Mouse (Mus musculus) layer of hippocampus, postnatal 25 days (tissue): ENCODE measurements around the gene Dcun1d4. TPM values are rescaled to one million over a fixed set of nuclear protein-coding genes. Genes with fewer than 3 reads are reported as not detected.

Experiments used
- DNase-seq, 2 experiments: peaks; one replicate each; pipeline ENCODE4 v3.0.0; 2022; ENCODE audit warnings: mixed read lengths in 2 of 2, low spot score in 1 of 2; ENCODE audit errors: extremely low spot score in 1 of 2
- total RNA-seq, 2 experiments: library from RNA; stranded (reverse); gene quantifications; 2 replicates each; pipeline ENCODE4 v1.2.3; 2021

Dcun1d4 gene
- total RNA-seq, 2 experiments from 2014 or later: 114 to 122 TPM

GRCm38 (mm10) chr5:73497401-73497800, 16.6 kb downstream of the Dcun1d4 start:
- no peak for DNase-seq

GRCm38 (mm10) chr5:73498559-73498958, 17.8 kb downstream of the Dcun1d4 start:
- no peak for DNase-seq

- DNase-seq: no peak
Observed at GRCm38 (mm10) chr5:73500867-73501440, 20.2 kb downstream of the Dcun1d4 start.

GRCm38 (mm10) chr5:73502422-73502821, 21.6 kb downstream of the Dcun1d4 start:
- DNase-seq: no peak

- DNase-seq: no peak
Observed at GRCm38 (mm10) chr5:73503015-73503757, 22.4 kb downstream of the Dcun1d4 start.

- DNase-seq: no peak
Observed at GRCm38 (mm10) chr5:73511074-73511473, 30.3 kb downstream of the Dcun1d4 start.

- DNase-seq: no peak
Observed at GRCm38 (mm10) chr5:73512241-73512640, 31.4 kb downstream of the Dcun1d4 start.

GRCm38 (mm10) chr5:73512661-73513060, 31.9 kb downstream of the Dcun1d4 start:
- no peak for DNase-seq

GRCm38 (mm10) chr5:73514202-73514601, 33.4 kb downstream of the Dcun1d4 start:
- no peak for DNase-seq

- DNase-seq: no peak
Observed at GRCm38 (mm10) chr5:73517299-73517698, 36.5 kb downstream of the Dcun1d4 start.

- DNase-seq: no peak
Observed at GRCm38 (mm10) chr5:73518424-73519211, 37.8 kb downstream of the Dcun1d4 start.

GRCm38 (mm10) chr5:73520787-73521186, 40.0 kb downstream of the Dcun1d4 start:
- no peak for DNase-seq

GRCm38 (mm10) chr5:73523227-73523626, 42.4 kb downstream of the Dcun1d4 start:
- DNase-seq: no peak

GRCm38 (mm10) chr5:73524300-73525000, 43.6 kb downstream of the Dcun1d4 start:
- no peak for DNase-seq

GRCm38 (mm10) chr5:73532222-73532621, 51.4 kb downstream of the Dcun1d4 start:
- no peak for DNase-seq

GRCm38 (mm10) chr5:73532879-73533278, 52.1 kb downstream of the Dcun1d4 start:
- DNase-seq: no peak

- no peak for DNase-seq
Observed at GRCm38 (mm10) chr5:73537669-73538068, 56.9 kb downstream of the Dcun1d4 start.

- DNase-seq: no peak
Observed at GRCm38 (mm10) chr5:73538586-73539298, 57.9 kb downstream of the Dcun1d4 start.

- DNase-seq: peak; percentile 31 to 39
Observed at GRCm38 (mm10) chr5:73539848-73540510, 59.2 kb downstream of the Dcun1d4 start.

- no peak for DNase-seq
Observed at GRCm38 (mm10) chr5:73540511-73540871, 59.7 kb downstream of the Dcun1d4 start.
